8 mouse cellular contexts compared by ENCODE assay signal in genomic region chr14:76505101-76505438, GRCm38 (mm10). TPM values are rescaled to one million over a fixed set of nuclear protein-coding genes. Genes with fewer than 3 reads are reported as not detected.
DNase-seq lines count a peak whose midpoint lies in the region; ATAC-seq and TF ChIP-seq lines count a peak whose summit lies in the region.

No protein-coding gene starts in this region.

- DNase-seq in cerebellum, adult 2 months, result no peak
- DNase-seq in cerebellum, adult 18-20 months, result no peak
- DNase-seq in neural tube, embryonic 11.5 days (ENCODE audit: low spot score), result no peak
- no peak for DNase-seq in neural tube, embryonic 10.5 days (ENCODE audit: extremely low spot score, low spot score)
- DNase-seq in spleen, postnatal 4 days (ENCODE audit: low spot score in 2 of 2), result no peak

- under 1% methylated on average over 10 of the region's 10 CpGs for WGBS in cerebellum, adult 2 months
- WGBS in neural tube, embryonic 11.5 days, result 1% methylated on average over 10 of the region's 10 CpGs
- WGBS in limb, embryonic 12.5 days, result 1% methylated on average over 10 of the region's 10 CpGs
- under 1% methylated on average over 10 of the region's 10 CpGs for WGBS in stomach, embryonic 15.5 days

- H3K4me3 ChIP-seq in cerebellum, adult 2 months (replicated peaks; ENCODE audit: insufficient read depth, low read depth, low read length), result peak overlapping the region; percentile 87
- peak overlapping the region; percentile 55 for H3K4me3 ChIP-seq in neural tube, embryonic 11.5 days (ENCODE audit: low read depth, low read length)
- H3K4me3 ChIP-seq in limb, embryonic 12.5 days (replicated peaks), result peak overlapping the region; percentile 76
- peak overlapping the region; percentile 75 for H3K4me3 ChIP-seq in stomach, embryonic 15.5 days (replicated peaks)

- no peak for TF ChIP-seq CTCF in cerebellum, adult 2 months (IDR thresholded peaks at IDR 0.05; ENCODE audit: borderline replicate concordance, insufficient read depth, low read depth, low read length)

- peaks cover 9% of the 10 kb centered on the region; the same call in 1 of the 2 replicates for H3K36me3 ChIP-seq in neural tube, embryonic 11.5 days (ENCODE audit: control insufficient read depth, insufficient read depth, low read length)
- H3K36me3 ChIP-seq in limb, embryonic 12.5 days, result peaks cover 26% of the 10 kb centered on the region
- peaks cover 9% of the 10 kb centered on the region; the same call in 1 of the 2 replicates for H3K36me3 ChIP-seq in stomach, embryonic 15.5 days

- peak overlapping the region; percentile 85 for H3K27ac ChIP-seq in cerebellum, adult 2 months (ENCODE audit: insufficient read depth, low read length)
- peak overlapping the region; percentile 99 for H3K27ac ChIP-seq in neural tube, embryonic 11.5 days (ENCODE audit: low read depth, low read length)
- H3K27ac ChIP-seq in limb, embryonic 12.5 days, result peak overlapping the region; percentile 100
- H3K27ac ChIP-seq in stomach, embryonic 15.5 days, result peak overlapping the region; percentile 100

- TF ChIP-seq POLR2A in cerebellum, adult 2 months (IDR thresholded peaks at IDR 0.05; ENCODE audit: borderline replicate concordance, insufficient read depth, low read length), result no peak

- H3K9ac ChIP-seq in neural tube, embryonic 11.5 days (ENCODE audit: low read length), result peak overlapping the region; percentile 97
- H3K9ac ChIP-seq in limb, embryonic 12.5 days (replicated peaks), result peak overlapping the region; percentile 97
- peak overlapping the region; percentile 96 for H3K9ac ChIP-seq in stomach, embryonic 15.5 days

- H3K27me3 ChIP-seq in cerebellum, adult 2 months (ENCODE audit: control insufficient read depth, insufficient read depth, low read length), result no peaks in the 10 kb centered on the region
- no peaks in the 10 kb centered on the region for H3K27me3 ChIP-seq in neural tube, embryonic 11.5 days (ENCODE audit: control insufficient read depth, insufficient read depth, low read length)
- no peaks in the 10 kb centered on the region for H3K27me3 ChIP-seq in limb, embryonic 12.5 days
- H3K27me3 ChIP-seq in stomach, embryonic 15.5 days (replicated peaks), result no peaks in the 10 kb centered on the region

- ATAC-seq in neural tube, embryonic 11.5 days (ENCODE audit: insufficient read depth, low FRiP score, low TSS enrichment), result no peak
- ATAC-seq in limb, embryonic 12.5 days (ENCODE audit: insufficient number of reproducible peaks, insufficient read depth, low FRiP score, low TSS enrichment, low read depth), result no peak
- no peak for ATAC-seq in stomach, embryonic 15.5 days (ENCODE audit: insufficient read depth, low FRiP score, low read depth)
- no peak for ATAC-seq in CD4-positive, CD25-positive, alpha-beta regulatory T cell, adult 4 months

- H3K4me2 ChIP-seq in neural tube, embryonic 11.5 days (ENCODE audit: low read depth), result peak overlapping the region; percentile 95
- H3K4me2 ChIP-seq in limb, embryonic 12.5 days, result peak overlapping the region; percentile 94
- peak overlapping the region; percentile 86 for H3K4me2 ChIP-seq in stomach, embryonic 15.5 days

- peaks cover 15% of the 10 kb centered on the region; the same call in 1 of the 2 replicates for H3K4me1 ChIP-seq in cerebellum, adult 2 months (ENCODE audit: control insufficient read depth, insufficient read depth, low read length)
- peaks cover 17% of the 10 kb centered on the region for H3K4me1 ChIP-seq in neural tube, embryonic 11.5 days (ENCODE audit: control insufficient read depth, insufficient read depth, low read length)
- peaks cover 28% of the 10 kb centered on the region for H3K4me1 ChIP-seq in limb, embryonic 12.5 days (replicated peaks)
- H3K4me1 ChIP-seq in stomach, embryonic 15.5 days, result peaks cover 19% of the 10 kb centered on the region

- no peaks in the 10 kb centered on the region for H3K9me3 ChIP-seq in neural tube, embryonic 11.5 days (ENCODE audit: control insufficient read depth, low read length)
- H3K9me3 ChIP-seq in limb, embryonic 12.5 days, result no peaks in the 10 kb centered on the region
- no peaks in the 10 kb centered on the region for H3K9me3 ChIP-seq in stomach, embryonic 15.5 days

RNA-seq across cellular contexts. Expression of gene Serp2, which starts 51.6 kb away (rescaled TPM):
- polyA plus RNA-seq in cerebellum, adult 2 months (2012; rRNA removed), result 173 and 177 TPM in 2 replicates
- polyA plus RNA-seq in neural tube, embryonic 11.5 days (2014; fragmentation: Nextera tagmentation; extraction: Ambion mirVana), result 44.7 and 47.1 TPM in 2 replicates
- 15.5 and 16.2 TPM in 2 replicates for polyA plus RNA-seq in limb, embryonic 12.5 days (2016; fragmentation: Nextera tagmentation; extraction: Ambion mirVana)
- polyA plus RNA-seq in stomach, embryonic 15.5 days (2015; fragmentation: Nextera tagmentation; extraction: Ambion mirVana), result 9.0 and 9.2 TPM in 2 replicates
- polyA plus RNA-seq in CD4-positive, CD25-positive, alpha-beta regulatory T cell, adult 4 months (2017; shearing (Covaris generic)), result 1 to 10 TPM; 1.3 to 2.1 TPM
